ENCODE assay signal across 14 mouse cellular contexts in the genomic region with DNA sequence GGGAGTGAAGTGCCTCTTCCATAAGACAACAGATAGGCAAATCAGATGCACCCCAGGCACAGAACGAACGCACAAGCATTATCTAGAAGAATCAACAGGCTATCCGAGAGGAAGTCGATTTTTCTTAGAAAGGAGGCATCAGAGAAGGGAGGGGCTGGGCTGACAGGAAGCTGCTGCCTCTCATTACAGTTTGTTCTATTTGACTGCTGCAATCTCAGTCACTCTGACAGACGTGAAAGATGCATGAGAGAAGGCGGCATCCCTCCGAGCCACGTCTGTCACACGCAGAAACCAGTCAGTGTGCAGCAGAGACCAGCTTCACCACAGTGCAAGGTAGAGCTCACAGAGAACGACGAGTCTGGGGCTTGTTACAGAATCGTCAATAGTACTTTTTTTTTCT.
DNase-seq lines count a peak whose midpoint lies in the region; ATAC-seq lines count a peak whose summit lies in the region.
"Had no signal": no experiment of that assay in that cellular context is flagged by ENCODE, and none has a peak within 500 bp of the region (broad histone marks: within the 10 kb centered on the region; RNA-seq: fewer than 3 reads in every experiment).

No protein-coding gene starts in this region.

- no peaks in the 10 kb centered on the region for H3K9me3 ChIP-seq in forebrain, embryonic 15.5 days
- no peaks in the 10 kb centered on the region for H3K9me3 ChIP-seq in forebrain, embryonic 11.5 days (ENCODE audit: control insufficient read depth, low read length)
- H3K9me3 ChIP-seq: embryonic facial prominence, embryonic 13.5 days had no signal

- peaks cover 2% of the 10 kb centered on the region; the same call in 1 of the 2 replicates for H3K36me3 ChIP-seq in forebrain, embryonic 15.5 days
- no peaks in the 10 kb centered on the region for H3K36me3 ChIP-seq in forebrain, embryonic 11.5 days (ENCODE audit: control insufficient read depth, insufficient read depth, low read length)
- H3K36me3 ChIP-seq: embryonic facial prominence, embryonic 13.5 days had no signal

- peak overlapping the region; percentile 37; the same call in 1 of the 2 replicates for H3K27ac ChIP-seq in forebrain, embryonic 15.5 days (replicated peaks)
- H3K27ac ChIP-seq in forebrain, embryonic 11.5 days (ENCODE audit: low read depth, low read length), result no peak overlapping the region
- H3K27ac ChIP-seq: embryonic facial prominence, embryonic 13.5 days; heart, adult 2 months had no signal

- H3K9ac ChIP-seq in forebrain, embryonic 15.5 days (replicated peaks), result no peak overlapping the region
- H3K9ac ChIP-seq in forebrain, embryonic 11.5 days (ENCODE audit: low read length), result no peak overlapping the region
- H3K9ac ChIP-seq: embryonic facial prominence, embryonic 13.5 days; lung, embryonic 14.5 days had no signal

- no peak overlapping the region for H3K4me2 ChIP-seq in forebrain, embryonic 15.5 days (replicated peaks)
- H3K4me2 ChIP-seq in forebrain, embryonic 11.5 days (ENCODE audit: low read depth, low read length, severe bottlenecking), result no peak overlapping the region
- H3K4me2 ChIP-seq: embryonic facial prominence, embryonic 13.5 days; lung, embryonic 14.5 days had no signal

- no peak for DNase-seq in forebrain, embryonic 11.5 days (ENCODE audit: low spot score)
- DNase-seq in lung, postnatal 25 days (ENCODE audit: low spot score), result peak; percentile 17
- no peak for DNase-seq in lung, postnatal 14 days
- peak; percentile 59 to 66 for DNase-seq in layer of hippocampus, postnatal 36 days
- no peak for DNase-seq in MN1 (ENCODE audit: low spot score)
- DNase-seq in adrenal gland, adult 18-20 months (ENCODE audit: low spot score in 2 of 2), result no peak
- DNase-seq: adrenal gland, postnatal 10 days; cerebellum, adult 11-12 months; heart, adult 2 months; lung, embryonic 14.5 days had no signal

- no peak overlapping the region for H3K4me3 ChIP-seq in forebrain, embryonic 15.5 days
- no peak overlapping the region for H3K4me3 ChIP-seq in forebrain, embryonic 11.5 days (ENCODE audit: low read depth, low read length)
- H3K4me3 ChIP-seq: embryonic facial prominence, embryonic 13.5 days; heart, adult 2 months; myocyte had no signal

- WGBS in forebrain, embryonic 15.5 days, result 57% methylated on average over 12 of the region's 12 CpGs
- 77% methylated on average over 12 of the region's 12 CpGs for WGBS in forebrain, embryonic 11.5 days

- H3K27me3 ChIP-seq in forebrain, embryonic 15.5 days, result no peaks in the 10 kb centered on the region
- no peaks in the 10 kb centered on the region for H3K27me3 ChIP-seq in forebrain, embryonic 11.5 days (ENCODE audit: control insufficient read depth, insufficient read depth, low read length)
- H3K27me3 ChIP-seq: embryonic facial prominence, embryonic 13.5 days had no signal

- peaks cover 19% of the 10 kb centered on the region for H3K4me1 ChIP-seq in forebrain, embryonic 15.5 days
- no peaks in the 10 kb centered on the region for H3K4me1 ChIP-seq in forebrain, embryonic 11.5 days (replicated peaks; ENCODE audit: control insufficient read depth, insufficient read depth, low read length)
- H3K4me1 ChIP-seq: embryonic facial prominence, embryonic 13.5 days had no signal

- ATAC-seq in forebrain, embryonic 15.5 days (replicated peaks), result peak; percentile 36; the same call in 1 of the 2 replicates
- ATAC-seq in forebrain, embryonic 11.5 days (replicated peaks; ENCODE audit: low FRiP score), result no peak
- ATAC-seq in activated CD4-positive, CD25-positive, alpha-beta regulatory T cell, adult 4 months, result peak; percentile 88

Comparison
In these comparisons a context has a peak if more than half of its experiments do, and no peak if none do; other contexts are left out.
1. DNase-seq: peak in lung, postnatal 25 days (single experiment) and layer of hippocampus, postnatal 36 days (2 of 2); none in forebrain, embryonic 11.5 days (single experiment), lung, postnatal 14 days (single experiment), MN1 (single experiment) and adrenal gland, adult 18-20 months (0 of 2).